Mouse (Mus musculus) embryonic facial prominence, embryonic 13.5 days (tissue): ENCODE data around the gene Gm10382. TPM values are rescaled to one million over a fixed set of nuclear protein-coding genes. Genes with fewer than 3 reads are reported as not detected.
A peak's percentile ranks its signal among the peaks of the same experiment; 100 is the strongest.
"Not testable (repeated sequence)": the region's sequence is repeated elsewhere in the genome, so short reads cannot be mapped to it uniquely, and the experiment has no call there.

Source experiments
- ATAC-seq: fragments of 200-750 bp; cut with Nextera tagmentation; 2 replicates; pipeline ENCODE4 v1.8.0; 2017; ENCODE audit warnings: low read depth; ENCODE audit not compliant: insufficient number of reproducible peaks, insufficient read depth, low FRiP score, low TSS enrichment
- H3K27ac ChIP-seq: fragments of 300-500 bp; sonication (generic); 2 replicates; pipeline ENCODE4 v1.5.1; 2015; ENCODE audit warnings: moderate library complexity, mild to moderate bottlenecking, inconsistent platforms
- H3K27me3 ChIP-seq: fragments of 300-500 bp; sonication (generic); 2 replicates; pipeline ENCODE4 v1.6.1; 2015; ENCODE audit warnings: mild to moderate bottlenecking, inconsistent platforms
- H3K36me3 ChIP-seq: fragments of 300-500 bp; sonication (generic); 2 replicates; pipeline ENCODE4 v1.6.1; 2015; ENCODE audit warnings: mild to moderate bottlenecking, inconsistent platforms
- H3K4me1 ChIP-seq: fragments of 300-500 bp; sonication (generic); 2 replicates; pipeline ENCODE4 v1.6.1; 2015; ENCODE audit warnings: inconsistent platforms
- H3K4me2 ChIP-seq: fragments of 300-500 bp; sonication (generic); 2 replicates; pipeline ENCODE4 v1.6.1; 2015; ENCODE audit warnings: moderate library complexity, mild to moderate bottlenecking, inconsistent platforms
- H3K4me3 ChIP-seq: fragments of 300-500 bp; sonication (generic); 2 replicates; pipeline ENCODE4 v1.5.1; 2015; ENCODE audit warnings: mild to moderate bottlenecking, inconsistent platforms
- H3K9ac ChIP-seq: fragments of 300-500 bp; sonication (generic); 2 replicates; pipeline ENCODE4 v1.6.1; 2015; ENCODE audit warnings: mild to moderate bottlenecking, inconsistent platforms
- H3K9me3 ChIP-seq: fragments of 300-500 bp; sonication (generic); 2 replicates; pipeline ENCODE4 v1.6.1; 2016; ENCODE audit warnings: inconsistent platforms
- WGBS: fragments of 180-500 bp; shearing (Covaris S2); methylation state at CpG from one replicate; pipeline ENCODE4 v1.1.7; 2015; ENCODE audit warnings: mixed read lengths; 5-methylcytosine and 5-hydroxymethylcytosine counted together
- polyA plus RNA-seq: library from polyadenylated mRNA; unstranded; fragments of >200 nt; fragmentation: Nextera tagmentation; extraction: Ambion mirVana; gene quantifications from 2 replicates; pipeline ENCODE4 v1.2.1, GENCODE M21; 2015

Gm10382 gene
- polyA plus RNA-seq, 1 experiment from 2014 or later = 0.34 TPM

DNA sequence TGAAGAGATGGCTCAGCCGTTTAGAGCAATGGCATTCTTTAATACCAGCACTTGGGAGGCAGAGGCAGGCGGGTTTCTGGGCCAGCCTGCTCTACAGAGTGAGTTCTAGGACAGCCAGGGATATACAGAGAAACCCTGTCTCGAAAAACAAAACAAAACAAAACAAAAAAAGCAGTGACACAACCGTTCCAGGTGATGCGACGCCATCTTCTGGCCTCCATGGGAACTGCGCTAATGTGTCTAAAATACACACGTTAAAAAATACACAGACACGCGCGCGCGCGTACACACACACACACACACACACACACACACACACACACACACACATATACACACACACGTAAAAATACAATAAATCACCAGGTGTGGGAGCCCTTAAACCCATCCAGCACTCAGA lies 45.2 kb downstream of the Gm10382 start:
- Histone ChIP-seq H3K36me3 (peaks cover 24% of the 10 kb centered on the region), H3K4me1 (peaks cover 12% of the 10 kb centered on the region), H3K4me3 (peak overlapping the region; percentile 92), H3K4me2 (peak overlapping the region; percentile 87)
- 52% methylated on average over 15 of the region's 15 CpGs for WGBS
- H3K27ac ChIP-seq, H3K9ac ChIP-seq, H3K27me3 ChIP-seq, H3K9me3 ChIP-seq: not testable (repeated sequence)
- ATAC-seq = peak; percentile 0; the same call in 1 of the 2 replicates

Other genes starting within 250 kb of the Gm10382 start
- 35.1 and 36.2 TPM in 2 replicates for gene Ncor2, start 210.1 kb upstream of the Gm10382 start, polyA plus RNA-seq
- gene Scarb1, start 48.2 kb upstream of the Gm10382 start, polyA plus RNA-seq = 53.9 and 55.6 TPM in 2 replicates
- 979 and 1,012 TPM in 2 replicates for gene Ubc, start 880 bp downstream of the Gm10382 start, polyA plus RNA-seq
- gene Dhx37, start 44.8 kb downstream of the Gm10382 start, polyA plus RNA-seq = 13.9 and 14.7 TPM in 2 replicates
- gene Bri3bp, start 52.2 kb downstream of the Gm10382 start, polyA plus RNA-seq = 33.5 and 36.1 TPM in 2 replicates
- gene Aacs, start 86.5 kb downstream of the Gm10382 start, polyA plus RNA-seq = 36.8 and 38.1 TPM in 2 replicates
- 0.11 and 0.26 TPM in 2 replicates for gene Tmem132b, start 142.5 kb downstream of the Gm10382 start, polyA plus RNA-seq